Mouse (Mus musculus) limb, embryonic 14.5 days (tissue): ENCODE results near the gene Babam2. TPM values are rescaled to one million over a fixed set of nuclear protein-coding genes. Genes with fewer than 3 reads are reported as not detected.

Experiments used
- ATAC-seq: fragments of 200-750 bp; cut with Nextera tagmentation; 2 replicates; pipeline ENCODE4 v1.8.0; 2017; ENCODE audit warnings: low read depth, moderate number of reproducible peaks, moderate TSS enrichment; ENCODE audit not compliant: low FRiP score
- DNase-seq: peaks from one replicate; pipeline ENCODE4 v3.0.0-alpha.2; 2015; ENCODE audit warnings: low spot score
- H3K27ac ChIP-seq: fragments of 300-500 bp; sonication (generic); replicated peaks from 2 replicates; pipeline ENCODE4 v1.5.1; 2014; ENCODE audit warnings: low read depth, mild to moderate bottlenecking, low read length, moderate library complexity, mixed read lengths
- H3K27me3 ChIP-seq: fragments of 300-500 bp; sonication (generic); 2 replicates; pipeline ENCODE4 v1.6.1; 2014; ENCODE audit warnings: low read length, mixed read lengths; ENCODE audit not compliant: control insufficient read depth, insufficient read depth
- H3K36me3 ChIP-seq: fragments of 300-500 bp; sonication (generic); 2 replicates; pipeline ENCODE4 v1.6.1; 2014; ENCODE audit warnings: mild to moderate bottlenecking, low read length, moderate library complexity, mixed read lengths; ENCODE audit not compliant: control insufficient read depth, insufficient read depth
- H3K4me1 ChIP-seq: fragments of 300-500 bp; sonication (generic); 2 replicates; pipeline ENCODE4 v1.6.1; 2014; ENCODE audit warnings: antibody characterized with exemption, low read length, mixed read lengths; ENCODE audit not compliant: control insufficient read depth, insufficient read depth
- H3K4me2 ChIP-seq: fragments of 300-500 bp; sonication (generic); replicated peaks from 2 replicates; pipeline ENCODE4 v1.6.1; 2014; ENCODE audit warnings: low read depth, mild to moderate bottlenecking, low read length, moderate library complexity; ENCODE audit not compliant: severe bottlenecking
- H3K4me3 ChIP-seq: fragments of 300-500 bp; sonication (generic); replicated peaks from 2 replicates; pipeline ENCODE4 v1.5.1; 2014; ENCODE audit warnings: low read length
- H3K9ac ChIP-seq: fragments of 300-500 bp; sonication (generic); 2 replicates; pipeline ENCODE4 v1.6.1; 2014; ENCODE audit warnings: mild to moderate bottlenecking, low read depth, low read length, moderate library complexity; ENCODE audit not compliant: severe bottlenecking
- H3K9me3 ChIP-seq: fragments of 300-500 bp; sonication (generic); 2 replicates; pipeline ENCODE4 v1.6.1; 2016; ENCODE audit warnings: low read length; ENCODE audit not compliant: control insufficient read depth
- POLR2A ChIP-seq: fragments of 200-500 bp; IDR thresholded peaks from 2 replicates; pipeline ENCODE4 v1.8.0; 2012; ENCODE audit warnings: inconsistent platforms, mild to moderate bottlenecking, moderate library complexity, borderline replicate concordance; ENCODE audit not compliant: insufficient read depth, insufficient read length; ENCODE audit errors: extremely low read depth
- WGBS: fragments of 180-500 bp; shearing (Covaris S2); extraction: QIAGEN DNeasy Blood & Tissue Kit; methylation state at CpG from one replicate; pipeline ENCODE4 v1.1.7; 2014; 5-methylcytosine and 5-hydroxymethylcytosine counted together
- polyA plus RNA-seq, 2 experiments: library from polyadenylated mRNA; depleted of rRNA in 1 of 2; stranded (reverse) in 1 of 2; unstranded in 1 of 2; fragments of >200 nt; fragmentation: Nextera tagmentation in 1 of 2; extraction: Ambion mirVana in 1 of 2; gene quantifications; 2 replicates each; pipeline versions ENCODE4 v1.2.1 to v1.2.3; 2012 to 2014

Babam2 gene
- polyA plus RNA-seq, 2 experiments = 23.4 to 35.8 TPM

DNA sequence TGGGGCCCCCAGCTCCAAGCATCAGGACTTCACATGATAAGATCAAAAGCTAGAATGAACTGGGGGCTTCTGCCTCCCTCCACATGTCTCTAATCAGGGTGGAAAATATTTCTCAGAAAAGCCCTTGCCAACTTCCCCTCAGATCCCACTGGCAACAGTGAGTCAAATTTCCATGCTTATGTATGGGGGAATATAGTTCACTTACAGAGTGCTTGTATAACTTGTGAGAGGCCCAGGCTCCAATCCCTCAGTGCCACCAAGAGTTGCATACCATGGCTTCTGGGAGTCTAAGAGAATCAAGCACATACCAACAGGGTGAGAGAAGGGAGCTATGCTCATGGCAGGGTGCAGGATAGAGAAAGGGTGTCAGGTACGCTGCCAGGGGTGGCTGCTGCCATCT is 355.0 kb downstream of the Babam2 start:
- H3K36me3 ChIP-seq = no peaks in the 10 kb centered on the region

DNA sequence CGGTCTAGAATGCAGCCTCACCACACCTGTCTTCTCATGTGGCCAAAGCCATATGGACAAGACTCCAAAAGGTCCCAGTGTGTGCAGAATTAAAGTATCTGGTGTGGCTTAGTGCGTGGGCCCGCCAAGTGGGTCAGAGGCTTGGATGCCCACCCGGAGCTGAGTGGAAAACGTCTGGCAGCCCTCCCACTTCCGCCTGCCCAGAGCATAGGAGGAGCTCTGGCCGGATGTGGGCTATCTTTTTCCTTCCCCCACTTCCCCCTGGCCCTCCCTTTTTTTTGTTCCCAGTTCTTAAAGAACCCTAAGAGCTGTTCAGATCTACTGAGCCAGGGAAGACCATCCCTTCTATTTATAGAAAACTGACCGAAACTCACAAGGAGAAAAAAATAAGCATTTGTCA is 356.0 kb downstream of the Babam2 start:
- H3K36me3 ChIP-seq = no peaks in the 10 kb centered on the region
- H3K4me1 ChIP-seq = no peaks in the 10 kb centered on the region; the same call in 1 of the 2 replicates
- H3K27me3 ChIP-seq = no peaks in the 10 kb centered on the region
- ATAC-seq = no peak
- H3K4me3 ChIP-seq = no peak overlapping the region
- H3K9ac ChIP-seq = no peak overlapping the region
- WGBS = 82% methylated on average over 8 of the region's 8 CpGs
- no peak overlapping the region for H3K27ac ChIP-seq
- no peaks in the 10 kb centered on the region for H3K9me3 ChIP-seq
- TF ChIP-seq POLR2A = no peak
- no peak overlapping the region for H3K4me2 ChIP-seq
- DNase-seq = no peak

More for the DNA sequence above, 355.0 kb downstream of the Babam2 start:
- TF ChIP-seq POLR2A = no peak
- Histone ChIP-seq H3K9me3 (no peaks in the 10 kb centered on the region), H3K9ac (no peak overlapping the region), H3K27me3 (no peaks in the 10 kb centered on the region), H3K4me2 (no peak overlapping the region), H3K27ac (no peak overlapping the region), H3K4me3 (no peak overlapping the region), H3K4me1 (no peaks in the 10 kb centered on the region; the same call in 1 of the 2 replicates)
- no peak for DNase-seq
- WGBS = 90% methylated on average over 1 of the region's 1 CpGs
- no peak for ATAC-seq

DNA sequence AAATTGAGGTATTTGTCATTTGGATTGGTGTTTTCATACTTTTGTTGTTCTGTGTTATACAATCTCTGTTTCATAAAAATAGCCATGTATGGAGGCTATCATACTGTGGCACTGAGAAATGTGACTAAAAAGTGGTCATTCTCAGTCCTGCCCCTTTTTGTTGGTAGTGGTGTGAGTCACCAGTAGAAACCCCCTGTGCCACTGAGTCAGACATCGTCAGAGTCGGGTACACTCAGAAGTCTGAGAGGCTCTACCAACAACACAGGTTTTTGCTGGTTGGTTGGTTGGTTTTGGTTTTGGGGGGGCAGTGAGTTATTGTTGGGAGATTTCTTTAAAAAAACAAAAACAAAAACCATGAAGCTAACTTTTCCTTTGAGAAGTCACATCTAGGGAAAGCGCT is 358.2 kb downstream of the Babam2 start:
- no peaks in the 10 kb centered on the region for H3K27me3 ChIP-seq
- H3K27ac ChIP-seq = no peak overlapping the region
- ATAC-seq (no peak), DNase-seq (no peak)
- H3K4me2 ChIP-seq = no peak overlapping the region
- peaks cover 7% of the 10 kb centered on the region for H3K4me1 ChIP-seq
- H3K9ac ChIP-seq = no peak overlapping the region
- no peak for TF ChIP-seq POLR2A
- WGBS = 85% methylated on average over 3 of the region's 3 CpGs
- H3K9me3 ChIP-seq = no peaks in the 10 kb centered on the region
- no peak overlapping the region for H3K4me3 ChIP-seq
- H3K36me3 ChIP-seq = no peaks in the 10 kb centered on the region

DNA sequence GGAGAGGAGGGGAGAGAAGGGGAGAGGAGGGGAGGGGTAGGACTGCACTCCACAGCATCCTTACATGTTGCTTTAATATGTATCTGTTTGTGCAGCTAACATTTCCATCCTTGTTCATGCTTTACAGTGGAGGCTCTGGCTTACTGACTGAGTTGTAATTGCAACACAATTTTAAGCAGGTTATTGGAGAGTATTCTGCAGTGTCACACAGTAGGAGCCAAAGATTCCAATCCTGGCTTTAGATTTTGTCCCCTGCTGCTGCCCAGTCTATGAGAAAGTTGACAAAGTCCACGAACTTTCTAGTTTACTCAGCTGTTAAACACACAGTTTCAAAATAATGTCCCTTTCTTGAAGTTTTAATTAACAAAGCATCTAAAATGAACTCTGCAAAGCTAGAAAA is 358.6 kb downstream of the Babam2 start:
- Histone ChIP-seq H3K4me1 (peaks cover 7% of the 10 kb centered on the region), H3K4me3 (no peak overlapping the region), H3K27ac (no peak overlapping the region), H3K4me2 (no peak overlapping the region), H3K9ac (no peak overlapping the region), H3K9me3 (no peaks in the 10 kb centered on the region), H3K27me3 (no peaks in the 10 kb centered on the region), H3K36me3 (no peaks in the 10 kb centered on the region)
- DNase-seq (no peak), ATAC-seq (no peak)
- no peak for TF ChIP-seq POLR2A
- WGBS = 61% methylated on average over 1 of the region's 1 CpGs

DNA sequence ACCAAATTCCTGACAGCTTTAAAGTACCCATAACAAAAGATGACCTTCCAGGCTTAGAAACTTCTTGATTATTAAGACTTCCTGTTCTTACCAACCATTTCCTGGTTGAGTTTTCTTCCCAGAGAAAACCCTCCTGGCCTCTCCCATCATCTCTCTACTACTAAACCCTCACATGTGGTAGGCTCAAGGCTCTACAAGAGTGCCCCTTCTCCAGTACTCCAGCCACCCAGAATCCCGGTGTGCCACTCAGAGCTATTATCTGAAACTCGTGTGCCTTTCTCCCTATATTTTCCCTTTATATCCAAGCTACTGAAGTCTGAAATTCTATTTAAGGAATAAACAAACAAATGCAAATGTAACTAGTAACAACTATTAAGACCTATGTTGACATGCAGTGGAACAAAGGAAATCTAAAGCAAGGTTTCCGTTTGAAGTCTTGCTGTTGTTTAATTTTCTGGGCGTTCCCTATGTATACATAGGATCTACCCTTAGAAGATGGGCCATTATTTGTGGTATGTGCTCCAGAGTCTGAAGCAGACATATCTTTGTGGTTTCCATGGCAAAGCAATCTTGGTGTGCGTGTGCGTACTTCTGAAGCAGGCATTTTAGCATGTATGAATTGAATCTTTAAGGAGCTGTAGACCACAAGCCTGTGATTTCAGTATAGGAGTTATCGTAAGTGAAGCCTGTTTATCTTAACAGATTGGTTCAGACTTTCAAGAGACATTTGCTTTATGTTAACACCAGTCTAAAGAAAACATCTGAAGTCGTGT is 361.2 kb downstream of the Babam2 start:
- no peak overlapping the region for H3K4me3 ChIP-seq
- no peak overlapping the region for H3K27ac ChIP-seq
- H3K9me3 ChIP-seq = no peaks in the 10 kb centered on the region
- no peak overlapping the region for H3K4me2 ChIP-seq
- H3K27me3 ChIP-seq = no peaks in the 10 kb centered on the region
- no peak for DNase-seq
- 70% methylated on average over 8 of the region's 8 CpGs for WGBS
- no peak overlapping the region for H3K9ac ChIP-seq
- TF ChIP-seq POLR2A = no peak
- peaks cover 7% of the 10 kb centered on the region; the same call in 1 of the 2 replicates for H3K4me1 ChIP-seq
- no peak for ATAC-seq
- no peaks in the 10 kb centered on the region for H3K36me3 ChIP-seq
